Mouse (Mus musculus) ES-Bruce4 (cell line): ENCODE data around the gene Ptges.
A peak's percentile ranks its signal among the peaks of the same experiment; 100 is the strongest.

ENCODE experiments used
- CTCF ChIP-seq: IDR thresholded peaks from one replicate; pipeline ENCODE4 v1.8.1; 2011; ENCODE audit warnings: low read depth, low read length
- POLR2A ChIP-seq: IDR thresholded peaks from one replicate; pipeline ENCODE4 v1.8.1; 2011; ENCODE audit warnings: low read length; ENCODE audit not compliant: insufficient read depth

DNA sequence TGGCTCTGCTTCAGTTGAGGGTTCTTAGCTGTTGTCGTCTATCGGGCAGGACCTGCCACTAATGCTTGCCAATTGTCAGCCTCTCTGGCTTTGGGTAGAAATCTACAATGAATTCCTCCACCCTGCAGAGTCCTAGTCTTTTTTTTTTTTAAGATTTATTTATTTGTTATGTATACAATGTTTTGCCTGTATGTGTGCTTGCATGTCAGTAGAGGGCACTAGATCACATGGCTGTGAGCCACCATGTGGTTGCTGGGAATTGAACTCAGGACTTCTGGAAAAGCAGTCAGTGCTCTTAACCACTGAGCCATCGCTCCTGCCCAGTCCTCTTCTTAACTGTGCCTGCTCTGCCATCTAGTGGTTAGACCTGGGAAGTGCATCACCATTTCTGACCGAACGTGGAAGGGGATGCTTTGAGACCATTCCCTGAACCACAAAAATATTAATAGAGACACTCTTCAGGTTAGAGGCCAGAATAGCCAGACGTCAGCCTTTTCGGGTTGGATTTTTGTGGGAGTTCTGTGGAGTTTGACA lies 4.3 kb upstream of the Ptges start:
- TF ChIP-seq CTCF (peak; percentile 84), POLR2A (no peak)
